15 mouse cellular contexts compared by ENCODE assay signal in genomic region chr3:157472674-157473073, GRCm38 (mm10).
"Had no signal": no experiment of that assay in that cellular context is flagged by ENCODE, and none has a peak within 500 bp of the region (broad histone marks: within the 10 kb centered on the region; RNA-seq: fewer than 3 reads in every experiment).

No protein-coding gene starts in this region.

- H3K9me3 ChIP-seq: kidney, embryonic 15.5 days; limb, embryonic 13.5 days; liver, embryonic 13.5 days; megakaryocyte, embryonic 14.5 days; midbrain, embryonic 10.5 days; midbrain, embryonic 13.5 days had no signal

- H3K4me1 ChIP-seq: kidney, embryonic 15.5 days; limb, embryonic 13.5 days; liver, embryonic 13.5 days; megakaryocyte, embryonic 14.5 days; midbrain, embryonic 13.5 days had no signal

- H3K27ac ChIP-seq: kidney, embryonic 15.5 days; limb, embryonic 13.5 days; liver, embryonic 13.5 days; midbrain, embryonic 10.5 days; midbrain, embryonic 13.5 days had no signal

- H3K4me2 ChIP-seq: kidney, embryonic 15.5 days; limb, embryonic 13.5 days; liver, embryonic 13.5 days; midbrain, embryonic 13.5 days had no signal

- H3K9ac ChIP-seq: kidney, embryonic 15.5 days; limb, embryonic 13.5 days; liver, embryonic 13.5 days; midbrain, embryonic 13.5 days had no signal

- H3K4me3 ChIP-seq: kidney, embryonic 15.5 days; limb, embryonic 13.5 days; liver, embryonic 13.5 days; megakaryocyte, embryonic 14.5 days; midbrain, embryonic 10.5 days; midbrain, embryonic 13.5 days; myocyte had no signal

- DNase-seq: kidney, postnatal 14 days; kidney, postnatal 4 days; left cerebral cortex, postnatal 4 days; liver, embryonic 13.5 days; lung, adult 2 months; lung, postnatal 36 days; thymus, adult 18-20 months; thymus, postnatal 36 days had no signal

- H3K36me3 ChIP-seq: kidney, embryonic 15.5 days; limb, embryonic 13.5 days; liver, embryonic 13.5 days; midbrain, embryonic 10.5 days; midbrain, embryonic 13.5 days had no signal

- H3K27me3 ChIP-seq: kidney, embryonic 15.5 days; limb, embryonic 13.5 days; liver, embryonic 13.5 days; megakaryocyte, embryonic 14.5 days; midbrain, embryonic 13.5 days had no signal

- ATAC-seq: midbrain, embryonic 13.5 days; midbrain, embryonic 16.5 days had no signal
